Mouse (Mus musculus) MEL (cell line): ENCODE data around the gene Ap3d1. TPM values are rescaled to one million over a fixed set of nuclear protein-coding genes. Genes with fewer than 3 reads are reported as not detected.

Experiments used
- DNase-seq: peaks from one replicate; pipeline ENCODE4 v3.0.0; 2011; ENCODE audit warnings: low read depth, low spot score
- H3K27ac ChIP-seq: 2 replicates; pipeline ENCODE4 v1.5.1; 2012; ENCODE audit warnings: low read depth, mild to moderate bottlenecking, control low read depth, low read length, moderate library complexity; ENCODE audit not compliant: control insufficient read depth
- H3K27me3 ChIP-seq, 2 experiments: fragments of 150-350 bp in 1 of 2; sonication (generic) in 1 of 2; 2 replicates each; pipeline ENCODE4 v1.6.1; 2012; ENCODE audit warnings: low read length in 2 of 2, mild to moderate bottlenecking in 2 of 2, improper control_type of control experiment in 1 of 2, moderate library complexity in 1 of 2; ENCODE audit not compliant: insufficient read depth in 2 of 2, control insufficient read depth in 1 of 2
- H3K36me3 ChIP-seq, 2 experiments: 2 replicates each; pipeline ENCODE4 v1.6.1; 2012 to 2014; ENCODE audit warnings: low read length in 2 of 2, improper control_type of control experiment in 1 of 2, inconsistent platforms in 1 of 2, mild to moderate bottlenecking in 1 of 2; ENCODE audit not compliant: insufficient read depth in 2 of 2, control insufficient read depth in 1 of 2
- H3K4me1 ChIP-seq, 2 experiments: fragments of 150-350 bp in 1 of 2; sonication (generic) in 1 of 2; 2 replicates each; pipeline ENCODE4 v1.6.1; 2012; ENCODE audit warnings: low read length in 2 of 2, improper control_type of control experiment in 1 of 2, mild to moderate bottlenecking in 1 of 2; ENCODE audit not compliant: insufficient read depth in 2 of 2, control insufficient read depth in 1 of 2
- H3K4me3 ChIP-seq, 2 experiments: fragments of 150-350 bp in 1 of 2; sonication (generic) in 1 of 2; 2 replicates each; pipeline ENCODE4 v1.5.1; 2012; ENCODE audit warnings: low read depth in 2 of 2, low read length in 2 of 2, mild to moderate bottlenecking in 2 of 2, moderate library complexity in 2 of 2, control low read depth in 1 of 2, improper control_type of control experiment in 1 of 2; ENCODE audit not compliant: control insufficient read depth in 1 of 2, insufficient read depth in 1 of 2
- H3K79me2 ChIP-seq: 2 replicates; pipeline ENCODE4 v1.6.1; 2012; ENCODE audit warnings: mild to moderate bottlenecking, low read length, moderate library complexity; ENCODE audit not compliant: control insufficient read depth, poor library complexity, insufficient read depth
- H3K9ac ChIP-seq: 2 replicates; pipeline ENCODE4 v1.6.1; 2012; ENCODE audit warnings: low read depth, mild to moderate bottlenecking, control low read depth, low read length, moderate library complexity; ENCODE audit not compliant: control insufficient read depth, poor library complexity, severe bottlenecking
- H3K9me3 ChIP-seq: fragments of 150-350 bp; sonication (generic); replicated peaks from 2 replicates; pipeline ENCODE4 v1.6.1; 2012; ENCODE audit warnings: mild to moderate bottlenecking, low read length, improper control_type of control experiment, moderate library complexity; ENCODE audit not compliant: insufficient read depth
- CHD1 ChIP-seq: IDR thresholded peaks from 2 replicates; pipeline ENCODE4 v1.6.1; 2012; ENCODE audit warnings: low read depth, mild to moderate bottlenecking, inconsistent platforms, low read length, improper control_type of control experiment
- CHD2 ChIP-seq: IDR thresholded peaks from 2 replicates; pipeline ENCODE4 v1.6.1; 2011; ENCODE audit warnings: low read length, improper control_type of control experiment
- CTCF ChIP-seq, 3 experiments: IDR thresholded peaks in 2 of 3; conservative IDR thresholded peaks in 1 of 3; 2 replicates each; pipeline ENCODE4 v1.5.1; 2011 to 2012; ENCODE audit warnings: low read length in 3 of 3, low read depth in 2 of 3, mild to moderate bottlenecking in 2 of 3, improper control_type of control experiment in 1 of 3, inconsistent platforms in 1 of 3, mixed read lengths in 1 of 3, moderate library complexity in 1 of 3; ENCODE audit not compliant: control insufficient read depth in 1 of 3, insufficient read depth in 1 of 3, poor library complexity in 1 of 3, severe bottlenecking in 1 of 3
- E2F4 ChIP-seq: IDR thresholded peaks from 2 replicates; pipeline ENCODE4 v1.6.1; 2011; ENCODE audit warnings: low read depth, low read length, improper control_type of control experiment, borderline replicate concordance
- EP300 ChIP-seq, 2 experiments: IDR thresholded peaks; 2 replicates each; pipeline ENCODE4 v1.6.1; 2011; ENCODE audit warnings: improper control_type of control experiment in 2 of 2, low read length in 2 of 2, low read depth in 1 of 2, mild to moderate bottlenecking in 1 of 2
- GABPA ChIP-seq: IDR thresholded peaks from 2 replicates; pipeline ENCODE4 v1.6.1; 2012; ENCODE audit warnings: low read depth, mild to moderate bottlenecking, inconsistent platforms, low read length, improper control_type of control experiment, moderate library complexity
- HCFC1 ChIP-seq: IDR thresholded peaks from 2 replicates; pipeline ENCODE4 v1.6.1; 2012; ENCODE audit warnings: low read depth, mild to moderate bottlenecking, inconsistent platforms, low read length, improper control_type of control experiment, moderate library complexity
- JUND ChIP-seq: IDR thresholded peaks from 2 replicates; pipeline ENCODE4 v1.6.1; 2011; ENCODE audit warnings: low read depth, mild to moderate bottlenecking, improper control_type of control experiment, low read length
- MAFK ChIP-seq: IDR thresholded peaks from 2 replicates; pipeline ENCODE4 v1.6.1; 2011; ENCODE audit warnings: low read depth, mild to moderate bottlenecking, low read length, improper control_type of control experiment, borderline replicate concordance
- MAZ ChIP-seq: IDR thresholded peaks from 2 replicates; pipeline ENCODE4 v1.6.1; 2012; ENCODE audit warnings: low read depth, mild to moderate bottlenecking, inconsistent platforms, low read length, improper control_type of control experiment
- MEF2A ChIP-seq: IDR thresholded peaks from 2 replicates; pipeline ENCODE4 v1.6.1; 2014; ENCODE audit warnings: low read depth, mild to moderate bottlenecking, inconsistent platforms, low read length, improper control_type of control experiment; ENCODE audit not compliant: poor library complexity, insufficient replicate concordance, severe bottlenecking; ENCODE audit errors: extremely low read depth
- MXI1 ChIP-seq: IDR thresholded peaks from 2 replicates; pipeline ENCODE4 v1.6.1; 2011; ENCODE audit warnings: mild to moderate bottlenecking, low read depth, low read length, improper control_type of control experiment
- MYB ChIP-seq: IDR thresholded peaks from 2 replicates; pipeline ENCODE4 v1.6.1; 2011; ENCODE audit warnings: mild to moderate bottlenecking, low read depth, low read length, improper control_type of control experiment
- MYC ChIP-seq: IDR thresholded peaks from 2 replicates; pipeline ENCODE4 v1.6.1; 2011; ENCODE audit warnings: low read depth, mild to moderate bottlenecking, low read length, improper control_type of control experiment, moderate library complexity
- NRF1 ChIP-seq: IDR thresholded peaks from 2 replicates; pipeline ENCODE4 v1.6.1; 2014; ENCODE audit warnings: low read depth, mild to moderate bottlenecking, inconsistent platforms, low read length, improper control_type of control experiment, moderate library complexity; ENCODE audit not compliant: poor library complexity, insufficient read depth, severe bottlenecking
- RAD21 ChIP-seq: IDR thresholded peaks from 2 replicates; pipeline ENCODE4 v1.6.1; 2011; ENCODE audit warnings: mild to moderate bottlenecking, low read depth, low read length, improper control_type of control experiment
- SIN3A ChIP-seq: IDR thresholded peaks from 2 replicates; pipeline ENCODE4 v1.6.1; 2012; ENCODE audit warnings: low read length, improper control_type of control experiment, inconsistent platforms
- SMC3 ChIP-seq: IDR thresholded peaks from 2 replicates; pipeline ENCODE4 v1.6.1; 2011; ENCODE audit warnings: low read depth, low read length, improper control_type of control experiment
- TAL1 ChIP-seq: IDR thresholded peaks from 2 replicates; pipeline ENCODE4 v1.6.1; 2012; ENCODE audit warnings: mild to moderate bottlenecking, inconsistent platforms, low read length, moderate library complexity, mixed read lengths
- TBP ChIP-seq: IDR thresholded peaks from 2 replicates; pipeline ENCODE4 v1.8.0; 2011; ENCODE audit warnings: low read depth, low read length, improper control_type of control experiment
- UBTF ChIP-seq: IDR thresholded peaks from 2 replicates; pipeline ENCODE4 v1.6.1; 2012; ENCODE audit warnings: low read depth, mild to moderate bottlenecking, inconsistent platforms, low read length, improper control_type of control experiment, moderate library complexity, borderline replicate concordance; ENCODE audit not compliant: insufficient read depth
- ZC3H11A ChIP-seq: IDR thresholded peaks from 2 replicates; pipeline ENCODE4 v1.6.1; 2012; ENCODE audit warnings: low read depth, mild to moderate bottlenecking, inconsistent platforms, low read length, improper control_type of control experiment
- ZKSCAN1 ChIP-seq: IDR thresholded peaks from 2 replicates; pipeline ENCODE4 v1.6.1; 2012; ENCODE audit warnings: low read depth, mild to moderate bottlenecking, inconsistent platforms, low read length, improper control_type of control experiment, moderate library complexity
- polyA plus RNA-seq, 2 experiments: library from polyadenylated mRNA; stranded (reverse) in 1 of 2; unstranded in 1 of 2; fragments of >175 nt in 1 of 2; fragments of >200 nt in 1 of 2; gene quantifications; 2 replicates each; pipeline versions ENCODE4 v1.2.1 to v1.2.4; 2012; ENCODE audit warnings: low replicate concordance in 2 of 2, low read depth in 1 of 2; ENCODE audit not compliant: insufficient read length in 2 of 2, insufficient read depth in 1 of 2, missing spikeins in 1 of 2
- total RNA-seq: library from RNA; depleted of rRNA; stranded (reverse); fragments of 300-350 nt; gene quantifications from 2 replicates; pipeline ENCODE4 v1.2.3, GENCODE M21; 2012

The Ap3d1 gene
- total and polyA plus RNA-seq, 3 experiments, result 32.7 to 260 (median 54.5) TPM

GRCm38 (mm10) chr10:80684214-80684613 is 57.9 kb downstream of the Ap3d1 start:
- Histone ChIP-seq H3K36me3 (peaks cover 5 to 26% of the 10 kb centered on the region in 2 experiments; a peak in 3 of 4 replicates), H3K79me2 (no peaks in the 10 kb centered on the region), H3K27me3 (no peaks in the 10 kb centered on the region), H3K27ac (peak overlapping the region; percentile 75), H3K4me1 (peaks cover 16 to 31% of the 10 kb centered on the region in 2 experiments), H3K4me3 (no peak overlapping the region), H3K9ac (no peak overlapping the region), H3K9me3 (no peaks in the 10 kb centered on the region)
- DNase-seq, result peak; percentile 76
- TF ChIP-seq SMC3 (peak; percentile 74), EP300 (IDR thresholded peaks at IDR 0.05; ENCODE audit: low read depth in 1 of 2, low read length in 2 of 2) (no peak), ZC3H11A (peak; percentile 65), UBTF (no peak), MYC (no peak), ZKSCAN1 (no peak), HCFC1 (peak; percentile 24; the same call in 1 of the 2 replicates), SIN3A (peak; percentile 50; the same call in 1 of the 2 replicates), CHD1 (no peak), MAFK (no peak), E2F4 (no peak), TBP (no peak), JUND (no peak), TAL1 (no peak), MXI1 (no peak), CTCF (IDR thresholded peaks at IDR 0.05 in 2 of 3, conservative IDR thresholded peaks at IDR 0.05 in 1 of 3; ENCODE audit: control insufficient read depth in 1 of 3, insufficient read depth in 1 of 3, low read depth in 2 of 3, low read length in 3 of 3, poor library complexity in 1 of 3, severe bottlenecking in 1 of 3) (peak; percentile 81 to 94 (median 90)), NRF1 (no peak), MYB (no peak), GABPA (no peak), MAZ (no peak), MEF2A (no peak), RAD21 (peak; percentile 88), CHD2 (no peak)
- TF ChIP-seq, all 39 proteins: peak for 6
